Mouse (Mus musculus) yolk sac, embryonic 10.5 days (tissue): Measurements from ENCODE around the gene Irak2.
"Not testable (repeated sequence)": the region's sequence is repeated elsewhere in the genome, so short reads cannot be mapped to it uniquely, and the experiment has no call there.

ENCODE experiments used
- DNase-seq: peaks from one replicate; pipeline ENCODE4 v3.0.0-alpha.2; 2017; ENCODE audit warnings: low spot score

Irak2 gene

GRCm38 (mm10) chr6:113697222-113698205 is 59.2 kb downstream of the Irak2 start:
- no peak for DNase-seq

- DNase-seq, result no peak
These were observed 74.5 kb downstream of the Irak2 start for GRCm38 (mm10) chr6:113712718-113713117.

DNA sequence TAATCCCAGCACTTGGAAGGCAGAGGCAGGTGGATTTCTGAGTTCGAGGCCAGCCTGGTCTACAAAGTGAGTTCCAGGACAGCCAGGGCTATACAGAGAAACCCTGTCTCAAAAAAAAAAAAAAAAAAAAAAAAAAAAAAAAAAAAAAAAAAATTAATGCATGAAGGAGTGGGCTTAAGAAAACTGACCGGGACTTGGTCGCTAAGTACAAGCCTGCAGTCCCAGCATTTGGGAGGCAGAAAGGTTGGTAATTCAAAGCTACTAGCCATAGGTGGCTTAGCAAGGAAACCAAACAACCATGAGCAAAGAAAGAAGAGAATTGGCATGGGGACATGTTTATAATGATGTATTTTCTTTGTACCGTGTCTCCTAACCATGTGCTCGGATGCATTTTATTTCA is 75.1 kb downstream of the Irak2 start:
- DNase-seq, result not testable (repeated sequence)

DNA sequence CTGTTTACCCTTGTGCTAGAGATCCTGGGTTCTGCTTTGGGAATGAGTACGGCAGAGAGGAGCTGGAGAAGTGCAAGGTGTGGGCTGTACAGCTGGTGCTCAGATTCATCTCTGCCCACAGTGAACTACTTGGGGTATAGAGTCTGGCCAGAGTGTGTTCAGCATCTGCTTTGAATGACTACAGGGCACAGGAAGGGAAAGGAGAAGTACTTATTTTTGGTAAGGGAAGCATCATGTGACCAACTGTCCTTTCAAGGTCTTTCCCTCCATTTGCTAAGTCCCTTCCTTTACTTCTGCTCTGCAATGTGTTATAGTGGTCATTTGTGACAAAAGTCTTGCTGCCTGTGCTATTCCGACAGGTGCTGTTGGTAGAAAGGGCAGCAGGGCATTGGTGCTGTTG is 76.0 kb downstream of the Irak2 start:
- no peak for DNase-seq

GRCm38 (mm10) chr6:113714797-113715196 is 76.5 kb downstream of the Irak2 start:
- DNase-seq, result peak; percentile 56

- DNase-seq, result no peak
These were observed 79.3 kb downstream of the Irak2 start for GRCm38 (mm10) chr6:113717541-113717940.

DNA sequence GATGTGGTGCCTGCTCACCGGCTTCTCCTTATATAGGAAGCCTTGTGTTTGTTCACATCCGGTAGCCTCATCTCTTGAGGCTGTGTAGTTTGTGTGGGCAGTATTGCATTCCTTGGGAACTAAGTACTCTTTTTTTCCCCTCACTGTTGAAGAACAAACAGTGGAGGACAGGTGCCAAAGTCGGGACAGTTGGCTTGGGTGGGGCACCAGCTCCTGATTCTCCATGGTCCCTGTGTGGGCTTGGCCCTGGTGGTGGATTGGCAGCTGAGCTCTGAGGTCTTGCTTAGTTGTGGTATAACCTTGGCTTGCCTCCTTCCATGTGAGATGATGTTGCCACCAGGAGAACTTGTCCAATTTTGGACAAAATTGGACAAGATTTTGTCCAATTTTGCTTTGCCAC is 81.6 kb downstream of the Irak2 start, which contains the start of gene Ghrl:
Ghrl (minus strand) TSS at position 3 of the 400 bp plus-strand sequence.
- DNase-seq, result no peak

DNA sequence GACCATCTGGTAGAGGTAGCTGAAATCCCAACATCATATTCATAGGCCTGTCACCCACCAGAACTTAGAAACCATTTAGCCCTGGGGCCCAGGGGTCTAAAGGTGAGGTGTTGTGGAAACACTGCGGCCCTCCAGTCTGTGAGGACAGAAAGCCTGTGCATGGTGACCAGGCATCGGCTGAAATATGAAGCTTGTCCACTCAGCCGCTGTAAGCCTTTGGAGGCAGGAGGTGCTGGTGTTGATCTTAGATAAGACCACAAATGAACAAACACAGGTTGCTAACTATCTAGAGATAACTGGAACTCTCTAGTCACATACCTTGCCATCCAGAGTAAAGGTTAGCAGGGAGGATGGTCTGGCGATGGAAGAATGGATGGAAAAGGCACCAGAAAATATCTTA is 82.8 kb downstream of the Irak2 start:
- DNase-seq, result peak; percentile 50

DNA sequence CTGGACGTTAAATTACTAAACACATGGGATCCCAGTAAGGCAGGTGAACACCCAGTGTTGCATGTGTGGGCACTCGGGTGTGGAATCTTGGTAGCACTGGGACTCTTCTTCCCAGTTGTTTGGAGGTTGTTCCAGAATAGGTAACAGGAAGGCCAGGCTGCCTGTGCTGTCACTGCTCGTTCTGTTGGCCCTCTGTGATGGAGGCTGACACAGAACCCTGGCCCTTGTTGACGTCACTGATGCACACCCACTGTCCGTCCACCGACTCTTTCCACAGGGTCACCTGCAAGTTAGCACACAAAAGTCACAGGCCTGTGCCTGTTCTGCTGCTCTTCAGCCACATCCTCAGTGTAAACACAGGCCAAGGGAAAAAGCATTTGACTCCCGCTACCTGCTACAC is 89.9 kb downstream of the Irak2 start:
- DNase-seq, result no peak

DNA sequence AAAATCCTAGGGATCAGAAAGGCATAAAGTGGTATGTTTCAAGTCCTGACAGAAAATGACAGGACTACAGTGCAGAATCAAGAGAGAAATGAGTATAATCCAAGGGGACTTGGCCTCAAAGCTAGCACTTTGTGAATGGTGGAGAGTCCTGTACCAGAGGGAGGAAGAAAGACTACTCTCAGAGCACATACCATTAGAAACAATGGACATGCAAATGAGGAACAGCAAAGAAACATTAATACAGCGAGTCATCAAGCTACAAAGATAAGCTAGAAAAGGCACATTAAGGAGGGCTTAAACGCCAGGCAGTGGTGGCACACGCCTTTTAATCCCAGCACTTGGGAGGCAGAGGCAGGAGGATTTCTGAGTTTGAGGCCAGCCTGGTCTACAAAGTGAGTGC is 93.0 kb downstream of the Irak2 start:
- DNase-seq, result no peak

DNA sequence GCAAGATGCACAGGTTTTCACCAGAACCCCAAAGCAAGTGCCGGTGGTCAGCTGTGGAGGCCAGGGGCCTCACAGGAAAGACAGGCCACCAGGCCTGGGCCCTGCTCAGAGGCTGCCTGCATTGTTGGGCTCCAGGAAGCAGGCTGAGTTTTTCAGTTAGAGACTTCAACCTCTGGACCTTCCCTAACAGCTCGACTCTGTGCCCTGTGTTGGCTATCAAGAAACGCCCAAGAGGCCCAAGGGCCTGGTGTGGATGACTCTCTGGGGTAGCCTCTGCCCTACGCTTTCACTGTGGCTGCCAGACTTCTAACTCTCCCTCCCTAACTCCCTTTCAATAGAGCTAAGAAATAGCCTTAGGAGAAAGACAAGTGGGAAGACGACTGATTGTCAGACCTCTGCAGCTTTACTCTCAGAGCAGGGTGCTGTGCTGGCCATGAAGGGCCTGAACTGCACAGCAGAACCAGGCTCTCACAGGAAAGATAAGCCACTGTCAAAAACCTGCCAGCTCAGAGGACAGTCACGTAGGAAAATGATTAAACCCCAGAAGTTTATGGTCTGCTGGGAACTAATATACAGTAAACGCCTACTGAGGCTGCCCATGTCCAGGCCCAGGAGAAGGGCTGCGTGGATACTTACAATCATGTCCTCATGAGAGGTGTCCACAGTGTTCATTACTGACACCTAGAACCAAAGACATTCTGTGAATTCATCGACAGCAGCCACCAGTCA is 99.2 kb downstream of the Irak2 start:
- no peak for DNase-seq

- peak; percentile 84 for DNase-seq
These were observed 102.3 kb downstream of the Irak2 start, which contains the start of gene Sec13 for GRCm38 (mm10) chr6:113740236-113741217. Sec13 (minus strand) TSS chr6:113740743.

DNA sequence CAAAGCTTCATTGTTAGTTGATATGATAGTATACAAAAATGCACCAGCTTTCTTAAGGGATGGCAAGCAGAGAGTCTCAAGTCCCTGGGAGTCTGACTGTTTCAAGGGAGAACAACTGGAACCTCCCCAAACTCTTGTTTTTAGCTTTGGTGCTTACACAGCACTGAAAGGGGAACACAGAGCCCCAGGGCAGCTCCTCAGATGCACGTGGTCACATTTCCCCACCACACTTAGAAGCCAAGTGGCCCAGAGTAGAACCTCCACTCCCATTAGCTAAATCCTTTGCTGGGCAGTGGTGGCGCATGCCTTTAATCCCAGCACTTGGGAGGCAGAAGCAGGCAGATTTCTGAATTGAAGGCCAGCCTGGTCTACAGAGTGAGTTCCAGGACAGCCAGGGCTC is 103.2 kb downstream of the Irak2 start:
- DNase-seq, result no peak

DNA sequence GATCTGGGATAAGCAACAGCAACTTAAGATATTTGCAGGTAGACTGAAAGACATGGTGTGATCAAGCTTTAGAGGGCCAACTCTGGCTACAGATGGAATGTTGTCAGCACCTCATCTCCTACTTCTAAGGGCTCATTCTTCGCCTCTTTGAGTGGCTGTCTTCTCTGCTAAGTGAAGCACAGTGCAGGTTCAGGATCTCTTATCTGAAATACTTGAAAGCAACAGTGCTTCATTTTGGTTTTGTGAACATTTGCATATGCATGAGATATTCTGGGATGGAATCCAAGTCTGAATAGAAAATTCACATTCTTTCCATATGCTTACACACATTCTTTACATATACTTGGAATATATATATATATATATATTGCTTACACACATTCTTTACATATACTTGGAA is 104.1 kb downstream of the Irak2 start:
- no peak for DNase-seq

GRCm38 (mm10) chr6:113743111-113743510 is 104.8 kb downstream of the Irak2 start:
- DNase-seq, result no peak
